Mouse (Mus musculus): ENCODE results near the gene Fgfr2.
A peak's percentile ranks its signal among the peaks of the same experiment; 100 is the strongest.

Fgfr2 gene

GRCm38 (mm10) chr7:133123244-133123998 lies at the start of gene Fgfr2:
Gene Fgfr2, minus strand, starts transcription at chr7:133123350.
- peak in 1 of 2 experiments; percentile 13 for DNase-seq (ENCODE audit: low spot score in 2 of 2)

- no peak for DNase-seq (ENCODE audit: low spot score in 2 of 2)
Observed at GRCm38 (mm10) chr7:133171403-133172032, 48.4 kb upstream of the Fgfr2 start.

DNA sequence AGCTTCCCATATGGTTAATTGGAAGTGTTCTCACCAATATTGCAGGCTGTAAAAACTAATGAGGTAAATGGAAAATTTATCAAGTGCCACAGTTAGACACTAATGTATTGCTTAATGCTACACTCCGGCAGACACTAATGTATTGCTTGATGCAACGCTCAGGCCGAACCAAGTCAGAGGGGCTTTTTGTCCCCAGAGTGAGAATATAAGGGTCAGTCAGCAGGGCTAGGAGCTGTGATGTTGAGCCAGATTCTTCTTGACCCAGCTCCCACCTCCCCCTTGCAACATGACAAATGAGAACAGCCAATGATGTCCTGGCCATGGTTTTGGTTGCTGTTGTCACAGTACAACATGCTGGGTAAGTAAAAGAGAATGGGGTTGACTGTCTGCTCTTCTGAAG lies 45.8 kb upstream of the Fgfr2 start:
- no peak for DNase-seq (ENCODE audit: low spot score in 2 of 2)

- DNase-seq (ENCODE audit: low spot score in 2 of 2) = no peak
Observed at GRCm38 (mm10) chr7:133167903-133168302, 44.8 kb upstream of the Fgfr2 start.

DNA sequence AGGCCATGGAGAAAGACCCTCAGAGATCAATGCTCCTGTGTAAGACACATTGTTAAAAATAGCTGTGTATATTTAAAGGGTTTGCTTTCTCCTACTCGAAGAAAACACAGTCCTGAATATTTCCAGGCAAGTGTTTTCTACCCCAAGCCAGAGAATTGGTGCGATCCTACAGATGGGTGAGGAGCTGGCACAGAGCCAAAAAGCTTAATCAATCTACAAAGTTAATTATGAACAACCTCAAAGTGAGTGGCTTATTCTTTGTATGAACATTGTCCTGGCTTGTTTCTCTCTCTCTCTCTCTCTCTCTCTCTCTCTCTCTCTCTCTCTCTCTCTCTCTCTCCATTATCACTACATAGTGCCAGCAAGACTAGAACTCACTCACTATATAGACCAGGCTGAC lies 41.6 kb upstream of the Fgfr2 start:
- no peak for DNase-seq (ENCODE audit: low spot score in 2 of 2)

- DNase-seq (ENCODE audit: low spot score in 2 of 2) = no peak
Observed at GRCm38 (mm10) chr7:133163011-133163410, 39.9 kb upstream of the Fgfr2 start.

DNA sequence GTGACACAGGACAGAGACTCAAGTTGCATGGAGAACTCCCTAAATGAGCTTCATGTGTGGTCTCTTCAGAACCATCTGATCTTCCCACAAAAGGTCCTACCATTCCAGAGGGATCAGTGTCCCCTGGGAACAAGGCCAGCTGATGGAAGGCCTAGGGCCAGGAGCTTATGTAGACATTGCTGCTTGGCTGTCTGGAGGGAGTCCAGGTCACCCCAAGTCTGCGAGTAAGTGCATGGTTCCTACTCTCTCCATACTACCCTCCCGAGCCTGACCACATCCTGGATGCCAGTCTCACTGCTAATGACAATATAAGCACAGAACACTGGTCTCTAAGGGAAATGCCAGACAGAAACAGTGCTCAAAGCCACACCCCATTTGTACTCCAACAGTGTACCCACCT lies 39.0 kb upstream of the Fgfr2 start:
- DNase-seq (ENCODE audit: low spot score in 2 of 2) = no peak

DNA sequence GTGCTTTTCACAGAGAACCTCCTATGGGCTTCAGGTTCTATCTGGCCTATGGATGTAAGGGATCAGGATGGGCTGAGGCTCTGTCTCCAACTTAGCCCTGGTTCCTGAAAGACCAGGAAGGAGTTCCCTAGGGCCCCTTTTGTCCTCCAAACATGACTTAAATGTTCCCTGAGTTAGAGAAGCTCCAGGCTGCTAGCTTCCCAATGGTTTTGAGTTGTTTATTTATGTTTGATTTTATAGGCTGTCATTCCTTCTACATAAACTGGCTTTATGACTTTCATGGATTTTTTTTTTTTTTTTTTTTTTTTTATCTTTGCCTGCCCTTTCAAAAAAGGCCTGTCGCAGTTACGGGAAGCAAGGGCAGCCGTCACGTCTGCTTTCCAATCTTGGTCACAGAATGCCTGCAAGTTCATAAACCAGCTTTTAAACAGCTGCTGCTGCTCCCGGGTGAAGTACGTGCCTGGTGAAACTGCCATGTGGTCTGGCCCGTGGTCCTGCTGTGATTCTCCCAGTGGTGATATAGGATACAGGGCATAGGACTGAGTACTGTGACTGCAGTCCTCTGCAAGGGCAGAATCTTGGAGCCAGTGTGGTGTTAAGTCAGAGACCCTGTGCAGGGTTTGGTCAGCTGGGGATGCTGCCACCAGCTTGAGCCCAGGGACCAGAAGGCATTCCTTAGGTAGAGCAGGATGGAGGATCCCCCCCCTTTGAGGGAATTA lies 38.4 kb upstream of the Fgfr2 start:
- no peak for DNase-seq (ENCODE audit: low spot score in 2 of 2)

DNA sequence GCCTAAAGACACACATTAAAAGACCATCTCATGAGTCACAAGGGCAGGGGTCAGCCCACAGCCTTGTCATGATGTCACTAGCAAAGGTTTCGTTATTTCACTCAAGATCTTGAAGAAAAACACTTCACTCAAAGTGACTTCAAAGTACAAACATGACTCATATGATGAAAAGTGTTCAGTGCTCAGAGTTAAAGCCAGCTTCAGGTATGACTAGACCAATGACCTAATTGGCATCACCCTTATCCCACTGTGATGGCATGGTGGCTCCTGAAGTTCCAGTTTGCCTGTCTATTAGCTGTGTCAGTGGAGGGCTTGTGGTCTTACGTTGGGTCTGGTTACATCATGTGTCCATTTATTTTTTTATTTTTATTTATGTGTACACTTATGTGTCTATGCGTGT lies 36.4 kb upstream of the Fgfr2 start:
- no peak for DNase-seq (ENCODE audit: low spot score in 2 of 2)

- DNase-seq (ENCODE audit: low spot score in 2 of 2) = no peak
Observed at GRCm38 (mm10) chr7:133155621-133156020, 32.5 kb upstream of the Fgfr2 start.

- DNase-seq (ENCODE audit: low spot score in 2 of 2) = no peak
Observed at GRCm38 (mm10) chr7:133154846-133155245, 31.7 kb upstream of the Fgfr2 start.

- DNase-seq (ENCODE audit: low spot score in 2 of 2) = no peak
Observed at GRCm38 (mm10) chr7:133139689-133140336, 16.7 kb upstream of the Fgfr2 start.

GRCm38 (mm10) chr7:133133552-133133951 lies 10.4 kb upstream of the Fgfr2 start:
- DNase-seq (ENCODE audit: low spot score in 2 of 2) = no peak

DNA sequence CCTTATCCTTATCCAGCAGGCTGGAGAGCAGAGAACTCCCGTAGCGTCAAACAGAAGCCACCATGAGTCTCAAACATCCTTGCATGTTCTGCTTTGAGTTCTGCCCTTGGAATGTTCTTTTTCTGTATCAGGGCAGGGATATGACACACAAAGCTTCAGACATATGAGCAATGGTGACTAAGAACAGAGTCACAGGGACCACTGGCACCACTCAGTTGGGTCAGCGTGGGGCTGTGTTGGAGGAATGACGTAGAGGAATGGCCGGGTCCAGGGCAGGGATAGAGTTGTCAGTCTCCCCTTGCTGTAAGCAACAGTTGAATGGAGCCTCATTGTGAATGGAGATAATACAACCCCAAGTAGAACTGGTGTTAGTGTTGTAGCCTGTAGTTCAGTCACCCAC lies 9.6 kb upstream of the Fgfr2 start:
- no peak for DNase-seq (ENCODE audit: low spot score in 2 of 2)

DNA sequence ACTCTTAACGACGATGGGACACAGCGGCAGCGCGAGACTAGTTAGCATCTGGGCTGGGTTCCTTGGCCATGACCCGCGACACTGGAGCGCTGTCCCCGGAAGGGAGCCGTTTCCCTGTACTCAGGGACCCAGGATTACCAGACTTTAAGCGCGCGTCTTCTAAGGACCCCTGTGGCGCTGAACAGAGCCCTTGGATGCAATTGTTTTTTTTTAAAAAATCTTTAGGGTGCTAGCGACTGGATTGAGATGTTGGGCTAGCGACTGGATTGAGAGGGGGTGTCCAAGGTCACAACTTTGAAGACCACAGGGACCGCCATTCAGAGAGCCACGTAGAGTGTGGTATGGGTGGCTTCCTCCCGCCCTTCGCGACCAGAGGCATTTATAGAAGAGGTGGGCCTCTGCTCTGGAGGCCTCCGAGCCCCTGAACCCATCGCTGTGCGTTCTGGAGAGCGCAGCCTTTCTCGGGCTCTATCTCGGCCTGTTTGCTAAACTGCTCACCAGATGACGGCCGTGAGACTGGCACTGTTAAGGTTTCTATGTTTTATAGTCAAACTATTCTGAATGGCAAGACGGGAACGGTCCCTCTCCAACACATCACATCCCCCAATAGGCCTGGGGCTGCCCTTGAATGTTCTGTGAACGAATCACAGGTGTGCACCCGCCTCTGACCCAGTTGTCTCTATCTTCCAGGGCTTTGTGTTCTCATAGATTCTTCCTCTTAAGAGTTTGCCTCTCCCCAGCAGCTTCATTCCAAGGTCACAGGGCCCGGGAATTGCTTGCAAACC lies 1.7 kb upstream of the Fgfr2 start:
- DNase-seq (ENCODE audit: low spot score in 2 of 2) = no peak

DNA sequence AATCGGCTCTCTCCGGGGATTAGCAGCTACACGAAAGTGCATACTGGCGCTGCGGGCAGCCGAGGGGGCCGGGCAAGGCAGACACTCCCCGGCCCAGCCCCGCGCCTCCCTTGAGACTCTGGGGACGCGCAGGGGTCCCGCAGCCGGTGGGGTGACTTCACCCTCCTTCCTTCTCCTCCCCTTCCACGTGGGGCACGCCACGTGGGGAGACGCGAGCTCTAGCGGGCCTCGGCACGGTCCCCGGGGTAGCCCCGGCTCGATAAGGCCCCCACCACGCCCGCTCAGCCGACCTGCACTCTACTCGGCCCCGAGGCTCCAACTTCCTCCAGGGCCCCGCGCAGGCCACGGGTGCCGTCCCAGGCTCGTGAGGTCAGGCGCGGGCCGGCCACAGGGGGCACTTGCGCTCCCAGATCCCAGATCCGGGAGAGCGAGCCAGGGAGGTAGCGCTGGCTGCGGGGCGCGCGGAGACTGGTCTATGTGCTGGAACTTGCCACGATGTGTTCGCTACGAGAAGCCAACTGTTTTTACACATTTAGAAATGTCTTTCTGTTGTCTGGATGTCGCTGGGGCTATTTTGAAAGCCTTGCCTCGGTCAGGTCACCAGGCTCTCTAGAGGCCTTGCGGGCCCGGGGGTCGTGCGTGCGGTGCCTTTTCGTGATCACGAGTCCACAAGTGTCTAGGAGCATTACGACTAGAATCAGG lies 1.0 kb upstream of the Fgfr2 start, which contains the start of gene Ctbp2:
TSS of gene Ctbp2 (minus strand) at position 356 of the 702 bp plus-strand sequence.
- DNase-seq (ENCODE audit: low spot score in 2 of 2) = peak in 1 of 2 experiments; percentile 32

DNA sequence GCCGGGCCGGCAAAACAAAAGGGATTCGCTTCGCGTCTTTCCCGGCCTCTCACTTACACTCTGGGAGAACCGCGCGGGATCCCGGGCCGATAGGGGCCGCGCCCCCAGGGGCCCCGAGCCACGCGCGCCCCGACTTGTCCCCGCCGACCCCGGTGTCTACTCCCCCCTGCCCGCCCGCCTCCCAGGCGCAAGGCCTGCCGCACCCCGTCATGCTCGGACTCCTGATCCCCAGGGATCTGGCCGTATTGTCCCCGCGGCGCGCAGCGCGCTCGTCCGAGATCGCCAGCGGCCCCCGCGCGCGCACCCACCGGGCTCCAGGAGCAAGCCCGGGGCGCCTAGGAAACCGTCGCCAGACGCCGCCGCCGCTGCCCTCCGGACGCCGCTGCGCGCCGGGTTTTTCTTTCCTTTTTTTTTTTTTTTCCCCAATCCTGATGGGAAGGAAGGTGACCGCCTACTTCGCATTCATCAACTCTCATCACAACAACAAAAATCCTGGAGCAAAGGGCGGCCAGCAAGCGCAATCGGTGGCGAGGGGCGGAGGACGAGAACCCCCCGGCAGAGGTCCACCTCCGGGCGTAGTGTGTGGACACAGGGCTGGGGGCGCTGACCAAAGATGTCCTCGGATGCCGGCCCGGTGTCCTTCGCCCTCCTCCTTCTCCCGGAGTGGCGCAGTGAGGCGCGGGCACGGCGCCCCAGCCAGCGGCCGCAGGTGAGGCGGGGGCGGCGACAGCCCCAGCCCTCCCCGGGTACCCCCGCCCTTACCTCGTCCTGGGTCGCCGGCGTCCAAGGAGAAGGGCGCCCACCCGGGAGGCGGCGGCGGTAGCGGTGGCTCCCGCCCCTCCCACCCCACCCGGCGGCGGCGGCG lies 539 bp downstream of the Fgfr2 start:
- peak in 1 of 2 experiments; percentile 14 for DNase-seq (ENCODE audit: low spot score in 2 of 2)

- DNase-seq (ENCODE audit: low spot score in 2 of 2) = no peak
Observed at GRCm38 (mm10) chr7:133121661-133122378, 1.3 kb downstream of the Fgfr2 start.

GRCm38 (mm10) chr7:133121080-133121607 lies 2.0 kb downstream of the Fgfr2 start:
- no peak for DNase-seq (ENCODE audit: low spot score in 2 of 2)
